Mouse (Mus musculus) lung, postnatal 25 days (tissue): ENCODE measurements around the gene Trim30b.
A peak's percentile ranks its signal among the peaks of the same experiment; 100 is the strongest.
"Not testable (repeated sequence)": the region's sequence is repeated elsewhere in the genome, so short reads cannot be mapped to it uniquely, and the experiment has no call there.

Experiments
- DNase-seq: peaks from one replicate; pipeline ENCODE4 v3.0.0; 2022; ENCODE audit warnings: low spot score

The Trim30b gene

DNA sequence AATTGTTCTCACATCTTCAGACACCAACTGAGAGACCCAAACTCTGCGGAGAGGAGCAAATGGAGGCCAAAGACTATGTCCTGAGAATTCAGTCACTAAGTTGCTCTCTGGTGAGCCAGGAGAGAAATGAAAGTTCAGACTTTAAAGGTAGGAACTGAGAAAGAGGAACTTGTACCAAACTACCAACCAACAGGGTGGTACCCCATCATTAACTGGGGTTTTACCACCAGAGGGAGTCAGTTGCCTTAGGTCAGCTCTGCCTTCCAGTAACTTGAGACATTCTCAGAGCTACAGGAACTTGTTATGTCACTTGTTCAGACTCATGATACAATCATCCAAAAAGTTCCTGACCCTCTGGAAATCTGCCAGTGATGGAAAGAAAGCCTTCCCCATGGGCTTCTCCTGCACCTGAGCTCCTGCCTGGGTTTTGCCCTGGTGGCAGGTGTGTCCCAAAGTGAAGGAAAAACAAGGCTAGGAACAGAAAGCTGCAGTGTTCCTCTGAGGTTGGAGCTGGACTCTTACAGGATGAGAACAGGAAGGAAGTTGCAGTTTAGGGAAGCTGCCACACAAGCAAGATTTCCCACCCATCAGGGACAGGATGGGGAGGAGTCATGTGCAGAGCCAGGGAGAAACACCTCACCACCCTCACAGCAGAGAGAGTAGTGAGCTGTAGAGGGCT lies at the start of gene Trim30b:
Gene Trim30b, minus strand, starts transcription at position 149 of the 679 bp plus-strand sequence.
- peak; percentile 63 for DNase-seq

- no peak for DNase-seq
Measured at GRCm38 (mm10) chr7:104404460-104404950, 34.8 kb upstream of the Trim30b start.

GRCm38 (mm10) chr7:104401140-104401539 lies 31.5 kb upstream of the Trim30b start:
- DNase-seq = no peak

DNA sequence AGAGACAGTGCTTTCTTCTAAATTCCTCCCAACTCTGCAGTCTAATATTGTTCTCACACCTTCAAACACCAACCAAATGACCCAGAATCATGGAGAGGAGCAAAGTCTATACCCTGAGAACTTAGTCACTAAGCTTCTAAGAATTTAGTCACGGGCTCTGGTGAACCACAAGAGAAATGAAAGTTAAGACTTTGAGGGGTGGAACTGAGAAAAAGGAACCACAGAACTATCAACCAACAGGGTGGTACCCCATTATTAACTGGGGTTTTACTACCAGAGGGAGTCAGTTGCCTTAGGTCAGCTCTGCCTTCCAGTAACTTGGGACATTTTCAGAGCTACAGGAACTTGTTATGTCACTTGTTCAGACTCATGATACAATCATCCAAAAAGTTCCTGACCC lies 31.0 kb upstream of the Trim30b start, which contains the start of gene Trim30c:
Gene Trim30c, minus strand, starts transcription at position 140 of the 400 bp plus-strand sequence.
- peak; percentile 5 for DNase-seq

DNA sequence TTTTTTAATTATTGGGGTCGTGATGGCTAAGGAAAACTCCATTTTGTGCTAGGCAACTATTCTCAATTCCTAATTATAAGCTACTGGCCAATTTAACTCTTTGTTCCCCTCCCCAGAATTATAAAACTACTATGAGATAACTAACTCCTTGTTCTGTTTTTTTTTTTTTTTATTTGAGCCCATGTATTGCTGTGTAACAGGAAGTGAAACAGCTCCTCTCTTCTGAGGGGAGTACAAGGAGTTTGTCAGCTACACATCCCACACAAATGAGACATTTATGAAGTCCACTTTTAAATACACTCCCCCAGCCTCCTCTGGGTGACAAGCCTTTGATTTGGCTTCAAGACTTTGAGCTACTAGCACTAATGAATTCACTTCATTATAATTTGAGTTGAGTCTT lies 28.8 kb upstream of the Trim30b start:
- no peak for DNase-seq

GRCm38 (mm10) chr7:104366339-104366738 lies 3.3 kb downstream of the Trim30b start:
- DNase-seq = no peak

GRCm38 (mm10) chr7:104353600-104353967 lies 16.1 kb downstream of the Trim30b start:
- no peak for DNase-seq

DNA sequence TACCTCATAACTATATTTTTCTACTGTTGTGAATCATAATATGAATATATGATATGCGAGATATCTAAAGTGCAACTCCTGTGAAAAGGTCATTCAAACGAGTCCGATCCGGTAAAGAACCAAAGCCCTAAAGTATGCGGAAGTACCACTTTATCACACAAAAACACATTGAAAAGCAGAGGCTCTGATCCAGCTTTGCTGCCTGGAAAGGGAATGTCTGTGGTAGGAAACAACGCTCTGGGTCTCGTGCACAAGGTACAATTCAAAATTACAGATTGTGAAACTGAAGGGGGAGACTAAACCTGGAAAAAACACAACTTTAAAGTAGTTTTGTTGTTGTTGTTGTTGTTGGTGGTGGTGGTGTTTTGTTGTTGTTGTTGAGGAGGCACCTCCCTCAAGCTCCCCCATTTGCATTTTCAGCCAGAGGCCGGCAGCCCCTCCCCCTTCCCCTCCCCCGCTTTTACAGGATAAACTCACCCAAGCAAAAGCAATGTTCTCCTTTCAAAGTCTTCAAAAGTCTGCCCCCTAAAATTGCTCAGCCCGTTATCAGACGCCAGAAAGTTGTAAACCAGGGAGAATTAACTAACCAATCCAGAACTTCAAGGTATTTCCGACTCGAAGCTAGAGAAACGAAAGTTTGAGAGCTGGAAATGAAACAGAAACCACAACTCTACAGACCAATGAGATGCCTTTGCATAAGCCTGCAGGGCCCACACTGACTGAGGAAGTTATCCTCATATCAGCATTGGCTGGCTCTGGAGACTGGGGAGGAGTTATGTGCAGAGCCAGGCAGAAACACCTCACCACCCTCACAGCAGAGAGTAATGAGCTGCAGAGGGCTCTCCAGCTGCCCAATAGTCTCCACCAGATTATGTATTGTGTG lies 16.7 kb downstream of the Trim30b start, which contains the start of gene Trim12c:
Gene Trim12c, minus strand, starts transcription at position 646 of the 883 bp plus-strand sequence.
- peak; percentile 90 for DNase-seq

GRCm38 (mm10) chr7:104348043-104348442 lies 21.6 kb downstream of the Trim30b start:
- DNase-seq = not testable (repeated sequence)

- not testable (repeated sequence) for DNase-seq
Measured at GRCm38 (mm10) chr7:104340744-104341143, 28.9 kb downstream of the Trim30b start.

DNA sequence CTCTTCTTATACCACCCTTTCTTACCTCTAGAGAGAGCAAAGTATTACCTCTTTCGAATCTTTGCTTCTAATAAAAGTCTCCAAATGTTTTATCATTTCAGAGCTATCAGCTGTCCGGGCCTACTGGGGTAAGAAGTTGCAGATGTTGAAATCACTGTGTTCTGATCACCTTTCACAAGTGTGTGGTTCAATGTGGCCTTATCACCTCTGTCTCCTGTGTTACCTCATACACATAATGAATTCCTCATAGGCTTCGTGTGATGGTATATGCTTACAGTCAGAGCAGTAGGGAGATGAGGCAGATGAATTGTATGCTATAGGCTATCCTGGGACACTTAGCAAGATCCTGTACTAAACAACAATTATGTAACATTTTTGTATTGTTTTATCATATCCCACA lies 34.1 kb downstream of the Trim30b start:
- DNase-seq = not testable (repeated sequence)

- DNase-seq = not testable (repeated sequence)
Measured at GRCm38 (mm10) chr7:104329171-104329570, 40.5 kb downstream of the Trim30b start, which contains the start of gene Trim34b. Gene Trim34b, plus strand, starts transcription at chr7:104329471.

- no peak for DNase-seq
Measured at GRCm38 (mm10) chr7:104322028-104322427, 47.7 kb downstream of the Trim30b start.

GRCm38 (mm10) chr7:104315369-104316080 lies 54.2 kb downstream of the Trim30b start, which contains the start of gene Trim12a:
Gene Trim12a, minus strand, starts transcription at chr7:104315466.
- DNase-seq = not testable (repeated sequence)

- DNase-seq = peak; percentile 4
Measured at GRCm38 (mm10) chr7:104314796-104315353, 54.8 kb downstream of the Trim30b start.
